In the genomic region with DNA sequence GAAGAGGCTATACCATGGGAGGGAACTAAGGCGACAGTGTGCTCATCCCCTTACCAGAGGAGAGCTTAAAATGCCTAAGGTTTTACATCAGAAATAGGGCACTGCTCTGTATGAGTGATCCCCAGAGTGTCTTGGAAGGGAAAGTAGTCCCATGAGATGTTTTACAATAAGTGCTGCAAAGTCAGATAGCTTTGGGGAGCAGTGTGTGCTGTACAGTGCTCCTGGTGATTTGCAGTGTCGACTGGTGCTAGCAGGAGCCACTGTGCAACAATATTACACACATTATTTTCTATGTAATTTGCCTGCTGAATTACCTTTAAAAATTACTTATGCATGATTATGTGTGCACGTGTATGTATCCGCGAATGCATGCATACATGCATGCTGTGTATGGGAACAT, we compare ENCODE assay signal across 19 mouse cellular contexts.
"Had no signal": no experiment of that assay in that cellular context is flagged by ENCODE, and none has a peak within 500 bp of the region (broad histone marks: within the 10 kb centered on the region; RNA-seq: fewer than 3 reads in every experiment).

No protein-coding gene starts in this region.

- H3K4me3 ChIP-seq: liver, embryonic 13.5 days; liver, embryonic 15.5 days; lung, embryonic 15.5 days; megakaryocyte, embryonic 14.5 days; midbrain, embryonic 13.5 days; midbrain, embryonic 15.5 days; stomach, embryonic 15.5 days had no signal

- H3K4me1 ChIP-seq: liver, embryonic 13.5 days; liver, embryonic 15.5 days; lung, embryonic 15.5 days; megakaryocyte, embryonic 14.5 days; midbrain, embryonic 13.5 days; midbrain, embryonic 15.5 days; stomach, embryonic 15.5 days had no signal

- ATAC-seq: liver, postnatal 0 days; lung, postnatal 0 days; midbrain, embryonic 13.5 days had no signal

- H3K9ac ChIP-seq: liver, embryonic 13.5 days; liver, embryonic 15.5 days; liver, postnatal 0 days; lung, embryonic 15.5 days; midbrain, embryonic 13.5 days; midbrain, embryonic 15.5 days; stomach, embryonic 15.5 days had no signal

- H3K27me3 ChIP-seq: liver, embryonic 13.5 days; liver, embryonic 15.5 days; lung, embryonic 15.5 days; megakaryocyte, embryonic 14.5 days; midbrain, embryonic 13.5 days; midbrain, embryonic 15.5 days; stomach, embryonic 15.5 days had no signal

- H3K36me3 ChIP-seq: liver, embryonic 13.5 days; liver, embryonic 15.5 days; lung, embryonic 15.5 days; midbrain, embryonic 13.5 days; midbrain, embryonic 15.5 days; stomach, embryonic 15.5 days had no signal

- DNase-seq: liver, embryonic 13.5 days; liver, postnatal 0 days; lung, adult 2 months; lung, postnatal 14 days; lung, postnatal 36 days; right cerebral cortex, postnatal 14 days; thymus, adult 2 months; thymus, postnatal 25 days; thymus, postnatal 4 days had no signal

- H3K4me2 ChIP-seq: liver, embryonic 13.5 days; liver, embryonic 15.5 days; lung, embryonic 15.5 days; midbrain, embryonic 11.5 days; stomach, embryonic 15.5 days had no signal

- H3K27ac ChIP-seq: liver, embryonic 13.5 days; liver, embryonic 15.5 days; lung, embryonic 15.5 days; macrophage; midbrain, embryonic 13.5 days; midbrain, embryonic 15.5 days; stomach, embryonic 15.5 days; stomach, postnatal 0 days had no signal

- H3K9me3 ChIP-seq: liver, embryonic 13.5 days; liver, embryonic 15.5 days; lung, embryonic 15.5 days; midbrain, embryonic 13.5 days; midbrain, embryonic 15.5 days; stomach, embryonic 15.5 days had no signal
